ENCODE assay signal across 14 mouse cellular contexts in genomic region chr3:21025876-21026275, GRCm38 (mm10).
DNase-seq lines count a peak whose midpoint lies in the region; ATAC-seq and TF ChIP-seq lines count a peak whose summit lies in the region.
"Had no signal": no experiment of that assay in that cellular context is flagged by ENCODE, and none has a peak within 500 bp of the region (broad histone marks: within the 10 kb centered on the region; RNA-seq: fewer than 3 reads in every experiment).

No protein-coding gene starts in this region.

- no peak overlapping the region for H3K4me3 ChIP-seq in hindbrain, postnatal 0 days (ENCODE audit: low read length)
- H3K4me3 ChIP-seq in hindbrain, embryonic 13.5 days, result no peak overlapping the region

- WGBS in hindbrain, postnatal 0 days, result 9% methylated on average over 1 of the region's 1 CpGs
- 16% methylated on average over 1 of the region's 1 CpGs for WGBS in hindbrain, embryonic 13.5 days

- H3K9me3 ChIP-seq in hindbrain, postnatal 0 days (ENCODE audit: low read length), result no peaks in the 10 kb centered on the region
- H3K9me3 ChIP-seq in hindbrain, embryonic 13.5 days, result no peaks in the 10 kb centered on the region

- H3K36me3 ChIP-seq in hindbrain, postnatal 0 days (ENCODE audit: insufficient read depth, low read length), result no peaks in the 10 kb centered on the region
- H3K36me3 ChIP-seq in hindbrain, embryonic 13.5 days, result no peaks in the 10 kb centered on the region

- no peak overlapping the region for H3K27ac ChIP-seq in hindbrain, postnatal 0 days
- no peak overlapping the region for H3K27ac ChIP-seq in hindbrain, embryonic 13.5 days

- no peaks in the 10 kb centered on the region for H3K4me1 ChIP-seq in hindbrain, postnatal 0 days (ENCODE audit: insufficient read depth, low read length)
- no peaks in the 10 kb centered on the region for H3K4me1 ChIP-seq in hindbrain, embryonic 13.5 days (replicated peaks)

- H3K27me3 ChIP-seq in hindbrain, postnatal 0 days (ENCODE audit: insufficient read depth, low read length), result no peaks in the 10 kb centered on the region
- H3K27me3 ChIP-seq in hindbrain, embryonic 13.5 days, result no peaks in the 10 kb centered on the region

- no peak overlapping the region for H3K4me2 ChIP-seq in hindbrain, postnatal 0 days (ENCODE audit: low read depth, low read length)
- no peak overlapping the region for H3K4me2 ChIP-seq in hindbrain, embryonic 13.5 days

- H3K9ac ChIP-seq in hindbrain, postnatal 0 days (replicated peaks; ENCODE audit: low read length), result no peak overlapping the region
- H3K9ac ChIP-seq in hindbrain, embryonic 13.5 days, result no peak overlapping the region

- peak; percentile 37 for DNase-seq in hindbrain, postnatal 0 days (ENCODE audit: low spot score)
- peak; percentile 76 for DNase-seq in brain, embryonic 14.5 days (ENCODE audit: low read depth)
- peak; percentile 64 for DNase-seq in layer of hippocampus, adult 9-11 months
- DNase-seq in right cerebral cortex, postnatal 10 days (ENCODE audit: low spot score in 2 of 2), result peak; percentile 57 to 84
- no peak for DNase-seq in thymus, postnatal 0 days (ENCODE audit: low spot score)
- DNase-seq in cerebellum, postnatal 14 days, result no peak
- DNase-seq: adrenal gland, adult 8-10 months; heart, postnatal 10 days; kidney, postnatal 10 days; spleen, adult 18-20 months had no signal

- TF ChIP-seq CTCF in hindbrain, postnatal 0 days (IDR thresholded peaks at IDR 0.05; ENCODE audit: low read depth), result no peak
- no peak for TF ChIP-seq CTCF in brain, embryonic 14.5 days (IDR thresholded peaks at IDR 0.05; ENCODE audit: borderline replicate concordance, extremely low read depth, insufficient read depth, insufficient read length)

- ATAC-seq in hindbrain, postnatal 0 days, result no peak
- ATAC-seq in hindbrain, embryonic 13.5 days (ENCODE audit: low FRiP score), result no peak
- ATAC-seq: CD4-positive, CD25-positive, alpha-beta regulatory T cell, adult 4 months; inflammation-experienced regulatory T-cells, adult 6 months; lung, postnatal 0 days had no signal

- no peak for TF ChIP-seq POLR2A in brain, embryonic 14.5 days (IDR thresholded peaks at IDR 0.05; ENCODE audit: borderline replicate concordance, extremely low read depth, insufficient read depth, insufficient read length, poor library complexity, severe bottlenecking)

Comparison
In these comparisons a context has a peak if more than half of its experiments do, and no peak if none do; other contexts are left out.
1. DNase-seq: peak in hindbrain, postnatal 0 days (single experiment), brain, embryonic 14.5 days (single experiment), layer of hippocampus, adult 9-11 months (single experiment) and right cerebral cortex, postnatal 10 days (2 of 2); none in thymus, postnatal 0 days (single experiment) and cerebellum, postnatal 14 days (0 of 2).